Mouse (Mus musculus) C2C12 (cell line): Measurements from ENCODE around the gene Taf5l. TPM values are rescaled to one million over a fixed set of nuclear protein-coding genes. Genes with fewer than 3 reads are reported as not detected.

Experiments
- H3K27me3 ChIP-seq: one replicate; pipeline ENCODE4 v1.6.1; 2011; ENCODE audit not compliant: control insufficient read depth, insufficient read depth, insufficient read length
- H3K36me3 ChIP-seq: one replicate; pipeline ENCODE4 v1.6.1; 2011; ENCODE audit not compliant: control insufficient read depth, insufficient read depth
- H3K4me3 ChIP-seq: one replicate; pipeline ENCODE4 v1.5.1; 2011; ENCODE audit warnings: mild to moderate bottlenecking, control low read depth; ENCODE audit not compliant: poor library complexity, insufficient read depth, severe bottlenecking
- H3K79me2 ChIP-seq: one replicate; pipeline ENCODE4 v1.6.1; 2011; ENCODE audit not compliant: control insufficient read depth, insufficient read depth
- H3K79me3 ChIP-seq: one replicate; pipeline ENCODE4 v1.6.1; 2011; ENCODE audit warnings: low read depth, control low read depth
- H3ac ChIP-seq: one replicate; pipeline ENCODE3; 2011; ENCODE audit warnings: low read depth; ENCODE audit not compliant: control insufficient read depth, insufficient read length
- CEBPB ChIP-seq: IDR thresholded peaks from one replicate; pipeline ENCODE4 v1.6.1; 2011; ENCODE audit warnings: low read depth, mild to moderate bottlenecking, control low read depth, moderate library complexity
- CTCF ChIP-seq: IDR thresholded peaks from one replicate; pipeline ENCODE4 v1.5.1; 2011; ENCODE audit not compliant: control insufficient read depth, insufficient read depth, insufficient read length
- FOSL1 ChIP-seq: IDR thresholded peaks from one replicate; pipeline ENCODE4 v1.8.0; 2011; ENCODE audit warnings: mild to moderate bottlenecking, low read length; ENCODE audit not compliant: poor library complexity, insufficient read depth, severe bottlenecking
- MAX ChIP-seq: IDR thresholded peaks from one replicate; pipeline ENCODE4 v1.6.1; 2011; ENCODE audit warnings: mild to moderate bottlenecking, control low read depth
- MYOD1 ChIP-seq: IDR thresholded peaks from one replicate; pipeline ENCODE4 v1.6.1; 2011; ENCODE audit warnings: low read depth; ENCODE audit not compliant: control insufficient read depth, insufficient read length
- MYOG ChIP-seq: IDR thresholded peaks from one replicate; pipeline ENCODE4 v1.6.1; 2011; ENCODE audit not compliant: control insufficient read depth, insufficient read length; ENCODE audit errors: extremely low read depth
- USF1 ChIP-seq: IDR thresholded peaks from one replicate; pipeline ENCODE4 v1.6.1; 2011; ENCODE audit warnings: low read depth, mild to moderate bottlenecking, control low read depth, moderate library complexity
- polyA plus RNA-seq: library from polyadenylated mRNA; unstranded; fragments of >200 nt; fragmentation: generic; extraction: Trizol; gene quantifications from one replicate; pipeline ENCODE4 v1.2.1, GENCODE M21; 2012; ENCODE audit warnings: missing spikeins

The Taf5l gene
- polyA plus RNA-seq, 1 experiment, result 26.2 TPM

- Histone ChIP-seq H3K79me2 (no peaks in the 10 kb centered on the region), H3K79me3 (no peaks in the 10 kb centered on the region), H3K4me3 (no peak overlapping the region), H3K36me3 (no peaks in the 10 kb centered on the region), H3ac (no peak overlapping the region), H3K27me3 (no peaks in the 10 kb centered on the region)
- TF ChIP-seq MYOD1 (no peak), CTCF (no peak), MAX (no peak), MYOG (no peak), CEBPB (no peak), USF1 (no peak), FOSL1 (no peak)
Measured at GRCm38 (mm10) chr8:123980239-123980638, 41.0 kb downstream of the Taf5l start.

DNA sequence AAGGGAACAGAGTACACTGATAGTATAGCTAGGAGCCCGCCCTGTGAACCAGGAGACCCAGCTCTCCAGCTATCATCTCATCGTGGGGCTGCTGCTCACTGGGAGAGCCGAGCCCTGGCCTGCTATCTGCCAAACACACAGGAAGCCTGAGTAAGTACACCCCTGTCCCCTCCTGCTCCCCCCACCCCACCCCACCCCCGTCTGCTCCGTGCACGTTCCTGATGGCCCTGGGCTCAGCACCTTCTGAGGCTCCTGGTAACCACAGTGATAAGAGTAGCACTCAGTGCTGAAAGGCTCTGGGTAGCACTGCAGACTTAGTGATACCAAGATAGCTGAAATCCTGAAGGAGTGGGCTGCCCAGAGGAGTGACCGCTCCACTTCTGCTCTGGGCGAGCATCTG, 42.3 kb downstream of the Taf5l start:
- no peak overlapping the region for H3K4me3 ChIP-seq
- no peaks in the 10 kb centered on the region for H3K79me3 ChIP-seq
- H3ac ChIP-seq, result no peak overlapping the region
- no peaks in the 10 kb centered on the region for H3K36me3 ChIP-seq
- H3K27me3 ChIP-seq, result no peaks in the 10 kb centered on the region
- TF ChIP-seq FOSL1, result no peak
- no peak for TF ChIP-seq CEBPB
- no peak for TF ChIP-seq USF1
- no peak for TF ChIP-seq MYOG
- no peak for TF ChIP-seq CTCF
- TF ChIP-seq MAX, result no peak
- no peak for TF ChIP-seq MYOD1
- H3K79me2 ChIP-seq, result no peaks in the 10 kb centered on the region

- H3K79me2 ChIP-seq, result no peaks in the 10 kb centered on the region
- no peaks in the 10 kb centered on the region for H3K79me3 ChIP-seq
- H3ac ChIP-seq, result no peak overlapping the region
- TF ChIP-seq MYOD1 (no peak), MYOG (no peak), CEBPB (no peak), USF1 (no peak), CTCF (no peak), MAX (no peak), FOSL1 (no peak)
- no peak overlapping the region for H3K4me3 ChIP-seq
- no peaks in the 10 kb centered on the region for H3K27me3 ChIP-seq
- H3K36me3 ChIP-seq, result no peaks in the 10 kb centered on the region
Measured at GRCm38 (mm10) chr8:123978166-123978838, 42.9 kb downstream of the Taf5l start.

DNA sequence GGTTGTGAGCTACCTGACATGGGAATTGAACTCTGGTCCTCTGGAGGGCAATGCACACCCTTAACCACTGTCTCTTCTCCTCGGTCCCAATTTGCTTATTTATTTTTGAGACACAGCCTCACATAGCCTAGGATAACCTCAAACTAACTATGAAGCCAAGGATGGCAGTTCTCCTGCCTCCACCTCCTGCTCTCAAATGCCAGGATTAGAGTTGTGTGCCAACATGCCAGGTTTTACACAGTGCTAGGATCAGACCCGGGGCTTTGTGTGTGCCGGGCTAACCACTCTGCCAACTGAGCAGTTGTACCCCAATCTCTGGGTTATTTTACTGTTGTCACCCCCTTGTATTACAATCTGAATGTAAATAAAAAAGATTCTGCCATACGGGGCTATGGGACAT, 43.7 kb downstream of the Taf5l start:
- TF ChIP-seq MYOG (no peak), MYOD1 (no peak), USF1 (no peak), CTCF (no peak), FOSL1 (no peak), CEBPB (no peak), MAX (no peak)
- Histone ChIP-seq H3K79me3 (no peaks in the 10 kb centered on the region), H3K36me3 (no peaks in the 10 kb centered on the region), H3ac (no peak overlapping the region), H3K4me3 (no peak overlapping the region), H3K27me3 (no peaks in the 10 kb centered on the region), H3K79me2 (no peaks in the 10 kb centered on the region)

GRCm38 (mm10) chr8:123973495-123973894, 47.7 kb downstream of the Taf5l start:
- Histone ChIP-seq H3K79me2 (no peaks in the 10 kb centered on the region), H3K27me3 (no peaks in the 10 kb centered on the region), H3K4me3 (no peak overlapping the region), H3ac (no peak overlapping the region), H3K79me3 (no peaks in the 10 kb centered on the region), H3K36me3 (no peaks in the 10 kb centered on the region)
- no peak for TF ChIP-seq MYOG
- TF ChIP-seq MYOD1, result no peak
- TF ChIP-seq CTCF, result no peak
- no peak for TF ChIP-seq USF1
- TF ChIP-seq FOSL1, result no peak
- no peak for TF ChIP-seq CEBPB
- TF ChIP-seq MAX, result no peak

GRCm38 (mm10) chr8:123966896-123967295, 54.3 kb downstream of the Taf5l start:
- Histone ChIP-seq H3K4me3 (no peak overlapping the region), H3K79me3 (no peaks in the 10 kb centered on the region), H3K27me3 (no peaks in the 10 kb centered on the region), H3ac (no peak overlapping the region), H3K36me3 (no peaks in the 10 kb centered on the region), H3K79me2 (no peaks in the 10 kb centered on the region)
- no peak for TF ChIP-seq CEBPB
- TF ChIP-seq USF1, result no peak
